Mouse (Mus musculus) ES-E14 (cell line): ENCODE measurements around the gene Pcx. TPM values are rescaled to one million over a fixed set of nuclear protein-coding genes. Genes with fewer than 3 reads are reported as not detected.

ENCODE experiments used
- DNase-seq: peaks from one replicate; pipeline ENCODE4 v3.0.0-alpha.2; 2013; ENCODE audit warnings: low read depth, low spot score
- H3K27ac ChIP-seq: 2 replicates; pipeline ENCODE4 v1.5.1; 2012; ENCODE audit warnings: low read depth, mild to moderate bottlenecking, low read length, moderate library complexity, mixed read lengths; ENCODE audit not compliant: poor library complexity, insufficient read depth, severe bottlenecking
- H3K36me3 ChIP-seq: 2 replicates; pipeline ENCODE4 v1.6.1; 2012; ENCODE audit warnings: mild to moderate bottlenecking, low read length, moderate library complexity, mixed read lengths; ENCODE audit not compliant: control insufficient read depth, poor library complexity, insufficient read depth, severe bottlenecking
- H3K4me1 ChIP-seq, 2 experiments: fragments of 150-350 bp in 1 of 2; sonication (generic) in 1 of 2; 2 replicates each; pipeline ENCODE4 v1.6.1; 2012; ENCODE audit warnings: low read length in 2 of 2, mild to moderate bottlenecking in 1 of 2, mixed read lengths in 1 of 2; ENCODE audit not compliant: control insufficient read depth in 2 of 2, insufficient read depth in 2 of 2, poor library complexity in 1 of 2
- H3K4me3 ChIP-seq, 2 experiments: fragments of 150-350 bp in 1 of 2; sonication (generic) in 1 of 2; 2 replicates each; pipeline ENCODE4 v1.5.1; 2012; ENCODE audit warnings: low read length in 2 of 2, low read depth in 1 of 2, mild to moderate bottlenecking in 1 of 2, mixed read lengths in 1 of 2; ENCODE audit not compliant: insufficient read depth in 1 of 2, poor library complexity in 1 of 2, severe bottlenecking in 1 of 2
- H3K9ac ChIP-seq: 2 replicates; pipeline ENCODE4 v1.6.1; 2012; ENCODE audit warnings: low read depth, mild to moderate bottlenecking, low read length, mixed read lengths; ENCODE audit not compliant: poor library complexity, insufficient read depth, severe bottlenecking
- H3K9me3 ChIP-seq: fragments of 150-350 bp; sonication (generic); 2 replicates; pipeline ENCODE4 v1.6.1; 2012; ENCODE audit warnings: low read depth, mild to moderate bottlenecking, low read length; ENCODE audit not compliant: control insufficient read depth, insufficient read depth
- CHD2 ChIP-seq: IDR thresholded peaks from 2 replicates; pipeline ENCODE4 v1.6.1; 2014; ENCODE audit warnings: mild to moderate bottlenecking, low read depth, low read length, inconsistent platforms
- HCFC1 ChIP-seq: IDR thresholded peaks from 2 replicates; pipeline ENCODE4 v1.6.1; 2012; ENCODE audit warnings: low read length, inconsistent platforms, borderline replicate concordance; ENCODE audit not compliant: insufficient read depth
- MAFK ChIP-seq: IDR thresholded peaks from 2 replicates; pipeline ENCODE4 v1.6.1; 2014; ENCODE audit warnings: mild to moderate bottlenecking, low read depth, low read length, inconsistent platforms; ENCODE audit not compliant: insufficient read depth
- ZC3H11A ChIP-seq: IDR thresholded peaks from 2 replicates; pipeline ENCODE4 v1.6.1; 2012; ENCODE audit warnings: low read depth, mild to moderate bottlenecking, inconsistent platforms, low read length, borderline replicate concordance
- ZNF384 ChIP-seq: IDR thresholded peaks from 2 replicates; pipeline ENCODE4 v1.6.1; 2012; ENCODE audit warnings: low read depth, low read length, inconsistent platforms
- in situ Hi-C, 2 experiments: fragments of 600-800 bp; cut with MboI; formaldehyde crosslinking; loops; one replicate each; pipeline ENCODE4 v1.15.1; 2025; ENCODE audit warnings: low sequenced_read_pairs in 2 of 2, inconsistent platforms in 1 of 2; ENCODE audit not compliant: unreplicated experiment in 2 of 2
- total RNA-seq: library from RNA; depleted of rRNA; stranded (reverse); fragments of 300-350 nt; gene quantifications from 2 replicates; pipeline ENCODE4 v1.2.3, GENCODE M21; 2012

The Pcx gene
- total RNA-seq, 1 experiment, result 35.6 TPM

DNA sequence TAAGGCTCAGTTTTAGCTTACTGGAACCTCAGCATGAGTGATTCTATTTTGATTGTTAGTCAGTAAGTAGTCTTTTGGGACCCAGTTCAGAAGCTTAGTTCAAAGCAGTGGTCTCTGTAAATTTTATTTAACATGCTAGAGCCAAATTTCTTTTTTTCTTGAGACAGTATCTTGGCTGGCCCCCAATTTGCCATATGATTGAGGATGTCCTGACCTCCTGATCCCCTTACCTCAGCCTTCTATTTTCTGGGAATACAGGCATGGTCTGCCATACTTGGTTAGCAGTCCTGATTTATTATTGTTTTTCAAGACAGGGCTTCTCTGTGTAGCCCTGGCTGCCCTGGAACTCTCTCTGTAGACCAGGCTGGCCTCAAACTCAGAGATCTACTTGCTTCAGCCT, 25.6 kb downstream of the Pcx start:
- Histone ChIP-seq H3K4me1 (no peaks in the 10 kb centered on the region), H3K9me3 (no peaks in the 10 kb centered on the region), H3K27ac (no peak overlapping the region), H3K36me3 (no peaks in the 10 kb centered on the region), H3K9ac (no peak overlapping the region), H3K4me3 (no peak overlapping the region)
- in situ Hi-C loops, result no loop called here
- no peak for DNase-seq
- TF ChIP-seq ZC3H11A (no peak), HCFC1 (no peak), ZNF384 (no peak), MAFK (no peak), CHD2 (no peak)

DNA sequence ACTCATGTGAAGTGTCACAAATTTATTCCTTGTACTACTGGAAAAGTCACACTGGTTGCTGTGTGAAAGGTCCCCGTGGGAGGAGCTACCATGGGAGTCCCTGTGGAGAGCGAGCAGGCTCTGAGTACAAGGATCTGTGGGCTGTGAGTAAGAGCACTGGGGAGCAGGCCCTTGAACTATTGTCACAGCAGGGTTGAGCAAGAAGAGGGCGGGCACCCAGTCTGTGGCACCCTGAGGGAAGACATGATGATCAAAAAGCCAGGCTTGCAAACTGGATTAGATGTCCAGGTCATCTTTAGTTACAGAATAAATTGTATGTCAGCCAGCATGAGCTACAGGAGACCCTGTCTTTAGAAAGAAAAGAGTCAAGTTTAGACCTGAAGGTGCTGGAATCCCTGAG, 26.3 kb downstream of the Pcx start:
- DNase-seq, result no peak
- no peak for TF ChIP-seq HCFC1
- TF ChIP-seq ZC3H11A, result no peak
- TF ChIP-seq ZNF384, result no peak
- TF ChIP-seq MAFK, result no peak
- TF ChIP-seq CHD2, result no peak
- Histone ChIP-seq H3K4me1 (no peaks in the 10 kb centered on the region), H3K9ac (no peak overlapping the region), H3K27ac (no peak overlapping the region), H3K4me3 (no peak overlapping the region), H3K9me3 (no peaks in the 10 kb centered on the region), H3K36me3 (no peaks in the 10 kb centered on the region)
- in situ Hi-C loops, result no loop called here

DNA sequence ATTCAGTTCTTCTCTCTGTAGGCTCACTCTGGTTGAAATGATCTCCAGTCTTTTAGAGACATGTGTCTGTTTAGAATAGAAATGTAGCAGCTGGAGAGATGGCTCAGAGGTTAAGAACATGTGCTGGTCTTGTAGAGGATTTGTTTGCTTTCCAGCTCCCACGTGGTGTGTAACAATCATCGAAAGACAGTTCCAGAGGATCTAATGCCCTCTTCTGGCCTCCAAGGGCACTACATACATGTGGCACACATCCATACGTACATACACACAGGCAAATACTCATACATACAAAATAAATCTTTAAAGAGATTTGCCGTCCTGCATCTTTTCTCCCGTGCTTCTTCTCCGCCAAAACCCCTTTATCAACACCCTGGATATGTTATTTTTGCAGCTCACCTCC, 30.0 kb downstream of the Pcx start:
- Histone ChIP-seq H3K9ac (no peak overlapping the region), H3K27ac (no peak overlapping the region), H3K36me3 (no peaks in the 10 kb centered on the region), H3K4me3 (no peak overlapping the region), H3K4me1 (no peaks in the 10 kb centered on the region), H3K9me3 (no peaks in the 10 kb centered on the region)
- DNase-seq, result peak; percentile 30
- in situ Hi-C loops, result no loop called here
- TF ChIP-seq HCFC1, result no peak
- no peak for TF ChIP-seq CHD2
- TF ChIP-seq MAFK, result no peak
- no peak for TF ChIP-seq ZNF384
- TF ChIP-seq ZC3H11A, result peak; percentile 28; the same call in 1 of the 2 replicates

DNA sequence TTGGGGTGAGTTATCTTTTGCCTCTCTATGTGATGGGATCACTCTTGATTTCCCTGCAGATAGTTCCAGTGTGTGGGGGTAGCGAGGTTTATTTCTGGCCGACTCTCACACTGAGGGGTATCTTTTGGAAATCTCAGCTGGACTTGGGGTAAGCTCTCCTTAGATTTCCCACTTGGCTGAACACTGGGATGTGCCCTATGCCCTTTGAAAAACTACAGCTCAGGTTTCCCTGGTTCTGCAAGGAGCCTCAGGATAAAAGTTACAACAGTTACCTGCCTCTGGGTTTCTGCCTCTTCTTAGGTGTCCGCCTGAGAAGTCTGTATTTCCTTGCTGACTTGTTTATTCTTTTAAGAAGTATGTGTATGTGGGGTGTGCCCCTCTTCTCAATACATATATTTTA, 30.7 kb downstream of the Pcx start:
- Histone ChIP-seq H3K4me1 (no peaks in the 10 kb centered on the region), H3K9me3 (no peaks in the 10 kb centered on the region), H3K27ac (no peak overlapping the region), H3K9ac (no peak overlapping the region), H3K4me3 (no peak overlapping the region), H3K36me3 (no peaks in the 10 kb centered on the region)
- no peak for DNase-seq
- in situ Hi-C loops, result no loop called here
- no peak for TF ChIP-seq ZC3H11A
- TF ChIP-seq MAFK, result no peak
- TF ChIP-seq CHD2, result no peak
- no peak for TF ChIP-seq ZNF384
- TF ChIP-seq HCFC1, result no peak

DNA sequence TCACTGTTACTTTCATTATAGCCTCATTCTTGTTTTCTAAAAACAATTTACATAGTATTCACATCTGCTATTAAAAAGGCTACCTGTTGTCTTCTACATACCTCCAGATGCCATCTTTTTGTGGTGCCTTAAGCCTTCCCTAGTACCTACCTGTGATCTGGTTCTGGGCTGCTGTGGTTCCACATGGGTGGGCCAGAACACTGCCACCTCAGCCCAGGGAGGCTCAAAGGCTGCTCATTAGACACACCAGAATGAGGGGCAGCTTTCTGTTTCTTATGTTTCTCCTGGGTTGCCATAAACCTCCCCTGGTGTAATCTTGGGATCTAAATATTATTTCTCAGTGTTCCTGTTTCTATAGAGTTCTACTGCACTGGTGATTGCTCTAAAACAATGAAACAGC, 31.8 kb downstream of the Pcx start:
- in situ Hi-C loops, result no loop called here
- Histone ChIP-seq H3K9ac (no peak overlapping the region), H3K27ac (no peak overlapping the region), H3K4me1 (no peaks in the 10 kb centered on the region), H3K9me3 (no peaks in the 10 kb centered on the region), H3K36me3 (no peaks in the 10 kb centered on the region), H3K4me3 (no peak overlapping the region)
- TF ChIP-seq ZC3H11A, result no peak
- DNase-seq, result no peak
